Mouse (Mus musculus) erythroblast, embryonic 14.5 days (primary cell): ENCODE results near the gene N6amt1. TPM values are rescaled to one million over a fixed set of nuclear protein-coding genes. Genes with fewer than 3 reads are reported as not detected.

Experiments
- H3K27me3 ChIP-seq: 2 replicates; pipeline ENCODE4 v1.6.1; 2012; ENCODE audit warnings: inconsistent platforms; ENCODE audit not compliant: control insufficient read depth
- H3K36me3 ChIP-seq: 2 replicates; pipeline ENCODE4 v1.6.1; 2012; ENCODE audit warnings: mild to moderate bottlenecking, inconsistent platforms; ENCODE audit not compliant: control insufficient read depth
- H3K4me1 ChIP-seq: 2 replicates; pipeline ENCODE4 v1.6.1; 2012; ENCODE audit warnings: inconsistent platforms; ENCODE audit not compliant: control insufficient read depth
- H3K4me3 ChIP-seq: replicated peaks from 2 replicates; pipeline ENCODE3; 2012; ENCODE audit warnings: moderate library complexity, mild to moderate bottlenecking, inconsistent platforms
- H3K9me3 ChIP-seq: 2 replicates; pipeline ENCODE4 v1.6.1; 2012; ENCODE audit warnings: low read length, inconsistent platforms, mixed read lengths; ENCODE audit not compliant: control insufficient read depth
- GATA1 ChIP-seq: IDR thresholded peaks from 2 replicates; pipeline ENCODE4 v1.6.1; 2012; ENCODE audit warnings: low read length, inconsistent platforms, mixed read lengths
- TAL1 ChIP-seq: IDR thresholded peaks from 3 replicates; pipeline ENCODE4 v1.6.1; 2012; ENCODE audit warnings: low read length, inconsistent platforms, mixed read lengths
- polyA plus RNA-seq: library from polyadenylated mRNA; stranded (reverse); fragments of >175 nt; gene quantifications from 2 replicates; pipeline ENCODE4 v1.2.3, GENCODE M21; 2012

The N6amt1 gene
- polyA plus RNA-seq, 1 experiment = 0.19 TPM

DNA sequence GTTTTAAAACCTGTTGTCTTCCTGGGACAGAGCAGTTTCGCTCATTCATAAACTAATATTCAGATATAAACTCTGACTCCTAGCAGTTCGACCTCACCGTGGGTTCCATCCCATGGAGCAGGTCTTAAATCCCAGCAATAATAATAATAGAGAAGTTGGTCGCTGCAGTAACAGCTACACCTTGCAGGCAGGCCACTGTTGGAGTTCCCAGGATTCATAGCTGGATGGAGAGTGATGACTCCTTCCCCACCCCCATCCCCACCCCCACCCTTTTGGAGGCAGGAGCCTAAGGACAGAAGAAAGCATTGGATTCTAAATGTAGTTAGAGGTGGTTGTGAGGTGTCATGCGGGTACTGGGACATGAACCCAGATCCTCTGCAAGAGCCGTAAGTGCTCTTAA, 12.5 kb downstream of the N6amt1 start:
- no peak for TF ChIP-seq TAL1
- no peak for TF ChIP-seq GATA1
- Histone ChIP-seq H3K27me3 (no peaks in the 10 kb centered on the region), H3K4me1 (no peaks in the 10 kb centered on the region), H3K9me3 (no peaks in the 10 kb centered on the region), H3K36me3 (peaks cover 27% of the 10 kb centered on the region), H3K4me3 (no peak overlapping the region)

GRCm38 (mm10) chr16:87382996-87383395, 29.0 kb downstream of the N6amt1 start:
- Histone ChIP-seq H3K9me3 (no peaks in the 10 kb centered on the region), H3K27me3 (no peaks in the 10 kb centered on the region), H3K36me3 (peaks cover 77% of the 10 kb centered on the region), H3K4me1 (no peaks in the 10 kb centered on the region), H3K4me3 (no peak overlapping the region)
- no peak for TF ChIP-seq TAL1
- no peak for TF ChIP-seq GATA1

DNA sequence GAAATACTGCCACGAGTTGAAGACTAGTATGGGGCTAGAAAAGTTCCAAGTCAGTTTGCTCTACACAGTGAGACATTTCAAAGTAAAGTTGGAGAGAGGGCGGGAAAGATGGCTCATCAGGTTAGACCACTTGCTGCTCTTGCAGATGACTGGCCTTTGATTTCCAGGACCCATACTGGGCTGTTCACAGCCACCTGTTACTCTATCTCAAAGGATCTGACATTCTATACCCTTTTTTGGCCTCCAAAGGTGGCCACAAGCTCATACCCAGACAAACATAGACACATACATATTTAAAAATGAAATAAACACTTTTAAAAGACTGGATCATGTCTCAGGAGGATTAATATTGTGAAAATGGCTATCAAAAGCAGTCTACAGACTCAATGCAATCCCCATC, 30.4 kb downstream of the N6amt1 start:
- Histone ChIP-seq H3K36me3 (peaks cover 79% of the 10 kb centered on the region), H3K9me3 (no peaks in the 10 kb centered on the region), H3K27me3 (no peaks in the 10 kb centered on the region), H3K4me3 (no peak overlapping the region), H3K4me1 (no peaks in the 10 kb centered on the region)
- no peak for TF ChIP-seq TAL1
- TF ChIP-seq GATA1 = no peak

DNA sequence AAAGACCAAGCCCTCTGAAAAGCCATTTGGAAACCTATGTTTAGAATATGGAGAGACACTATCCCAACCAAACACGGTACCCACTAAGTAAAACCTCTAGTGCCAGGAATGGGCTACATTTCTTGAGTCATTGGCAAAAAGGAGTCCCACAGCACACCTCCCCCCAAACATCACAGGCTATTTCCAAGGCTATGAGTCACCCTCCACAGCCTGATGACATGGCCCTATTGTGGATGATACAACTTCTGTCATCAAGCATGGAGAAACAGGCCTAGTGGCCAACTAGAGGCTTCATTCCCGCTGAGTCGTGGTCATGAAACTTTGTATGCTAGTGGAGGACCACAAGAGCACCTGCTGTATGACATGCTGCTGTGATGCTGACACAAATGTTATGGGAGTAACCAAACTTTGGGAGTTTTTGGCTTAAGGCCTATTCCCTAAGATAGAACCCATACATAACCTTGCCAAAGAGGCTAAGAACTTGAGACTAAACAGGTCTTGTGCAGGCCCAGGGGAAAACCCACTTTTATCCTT, 33.5 kb downstream of the N6amt1 start:
- Histone ChIP-seq H3K4me1 (no peaks in the 10 kb centered on the region), H3K4me3 (no peak overlapping the region), H3K36me3 (peaks cover 61% of the 10 kb centered on the region), H3K27me3 (no peaks in the 10 kb centered on the region), H3K9me3 (no peaks in the 10 kb centered on the region)
- TF ChIP-seq TAL1 (no peak), GATA1 (no peak)

DNA sequence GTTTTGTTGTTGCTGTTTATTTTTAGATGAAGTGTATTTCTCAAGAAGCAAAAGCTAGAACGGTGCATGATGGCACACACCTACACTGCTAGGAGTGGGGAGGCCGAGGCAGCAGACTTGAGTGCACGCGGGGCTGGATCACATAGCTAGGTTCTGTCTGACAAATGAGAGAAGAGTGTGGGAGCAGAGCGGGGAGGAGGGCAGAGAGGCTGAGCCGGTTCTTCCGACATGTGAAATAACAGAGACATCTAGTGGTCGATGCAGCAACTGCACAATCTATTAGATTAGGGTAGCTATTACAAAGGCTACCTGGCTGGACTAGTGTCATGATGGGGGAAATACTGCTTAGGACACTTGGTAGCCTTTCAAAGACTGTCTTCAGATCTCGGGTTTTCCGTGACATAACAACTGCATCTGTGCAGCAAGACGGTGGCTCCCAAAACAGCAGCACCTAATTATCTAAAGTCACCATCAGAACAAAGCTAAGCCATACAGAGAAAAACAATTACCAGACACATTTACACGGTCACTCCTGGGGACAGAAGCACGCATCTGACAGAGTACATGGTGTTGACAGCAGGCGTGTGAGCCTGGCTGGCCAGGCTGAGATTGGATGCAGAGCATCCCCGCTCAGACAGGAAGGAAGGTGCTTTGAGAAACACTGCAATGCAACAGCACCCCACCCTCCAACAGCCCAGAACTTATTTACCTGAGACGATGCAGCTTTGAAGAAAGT, 40.0 kb downstream of the N6amt1 start:
- Histone ChIP-seq H3K9me3 (no peaks in the 10 kb centered on the region), H3K27me3 (no peaks in the 10 kb centered on the region), H3K4me3 (no peak overlapping the region), H3K4me1 (no peaks in the 10 kb centered on the region), H3K36me3 (peaks cover 73% of the 10 kb centered on the region)
- TF ChIP-seq TAL1 (no peak), GATA1 (no peak)

DNA sequence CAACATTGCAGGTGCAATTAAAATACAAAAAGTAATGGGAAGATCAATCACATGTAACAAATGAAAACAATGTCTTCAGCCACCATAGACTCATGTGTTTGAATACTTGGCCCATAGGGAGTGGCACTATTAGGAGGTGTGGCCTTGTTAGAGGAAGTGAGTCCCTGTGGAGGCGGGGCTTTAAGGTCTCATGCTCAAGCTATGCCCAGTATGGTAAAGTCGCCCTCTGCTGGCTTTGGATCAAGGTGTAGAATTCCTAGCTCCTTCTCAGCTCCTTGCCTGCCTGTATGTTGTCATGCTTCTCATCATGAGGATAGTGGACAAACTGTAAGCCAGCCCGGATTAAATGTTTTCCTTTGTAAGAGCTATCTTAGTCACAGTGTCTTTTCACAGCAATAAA, 51.0 kb downstream of the N6amt1 start:
- TF ChIP-seq GATA1 (no peak), TAL1 (no peak)
- Histone ChIP-seq H3K36me3 (peaks cover 93% of the 10 kb centered on the region), H3K9me3 (no peaks in the 10 kb centered on the region), H3K27me3 (no peaks in the 10 kb centered on the region), H3K4me3 (no peak overlapping the region), H3K4me1 (no peaks in the 10 kb centered on the region)

Other genes with a start within 250 kb of the N6amt1 start
- gene Ltn1, start 78.4 kb downstream of the N6amt1 start, polyA plus RNA-seq = 0.04 and 0.07 TPM in 2 replicates
- gene Rwdd2b, start 86.4 kb downstream of the N6amt1 start, polyA plus RNA-seq = 0.11 TPM in 1 of 2 replicates, not detected in the other
- gene Usp16, start 100.5 kb downstream of the N6amt1 start, polyA plus RNA-seq = 0.49 and 1.1 TPM in 2 replicates
- 3.5 and 5.3 TPM in 2 replicates for gene Cct8, start 141.7 kb downstream of the N6amt1 start, polyA plus RNA-seq
- gene Map3k7cl, start 199.1 kb downstream of the N6amt1 start, polyA plus RNA-seq = not detected in 2 replicates